Mouse (Mus musculus) midbrain, embryonic 11.5 days (tissue): ENCODE data around the gene Mipep. TPM values are rescaled to one million over a fixed set of nuclear protein-coding genes. Genes with fewer than 3 reads are reported as not detected.
A peak's percentile ranks its signal among the peaks of the same experiment; 100 is the strongest.

ENCODE experiments used
- ATAC-seq: fragments of 200-750 bp; cut with Nextera tagmentation; 2 replicates; pipeline ENCODE4 v1.8.0; 2017; ENCODE audit warnings: moderate TSS enrichment, moderate library complexity; ENCODE audit not compliant: low FRiP score
- DNase-seq: peaks from one replicate; pipeline ENCODE4 v3.0.0; 2015; ENCODE audit warnings: low spot score; ENCODE audit errors: missing footprints
- H3K27ac ChIP-seq: fragments of 300-500 bp; sonication (generic); 2 replicates; pipeline ENCODE4 v1.5.1; 2014; ENCODE audit warnings: low read depth, low read length
- H3K27me3 ChIP-seq: fragments of 300-500 bp; sonication (generic); 2 replicates; pipeline ENCODE4 v1.6.1; 2014; ENCODE audit warnings: mild to moderate bottlenecking, low read length, moderate library complexity, mixed read lengths; ENCODE audit not compliant: control insufficient read depth, insufficient read depth
- H3K36me3 ChIP-seq: fragments of 300-500 bp; sonication (generic); 2 replicates; pipeline ENCODE4 v1.6.1; 2014; ENCODE audit warnings: mild to moderate bottlenecking, low read length, moderate library complexity, mixed read lengths; ENCODE audit not compliant: control insufficient read depth, insufficient read depth
- H3K4me1 ChIP-seq: fragments of 300-500 bp; sonication (generic); 2 replicates; pipeline ENCODE4 v1.6.1; 2014; ENCODE audit warnings: low read length; ENCODE audit not compliant: control insufficient read depth, insufficient read depth
- H3K4me2 ChIP-seq: fragments of 300-500 bp; sonication (generic); 2 replicates; pipeline ENCODE4 v1.6.1; 2014; ENCODE audit warnings: mild to moderate bottlenecking, moderate library complexity
- H3K4me3 ChIP-seq: fragments of 300-500 bp; sonication (generic); 2 replicates; pipeline ENCODE4 v1.5.1; 2014; ENCODE audit warnings: low read depth, low read length
- H3K9ac ChIP-seq: fragments of 300-500 bp; sonication (generic); 2 replicates; pipeline ENCODE4 v1.6.1; 2014; ENCODE audit warnings: low read length
- H3K9me3 ChIP-seq: fragments of 300-500 bp; sonication (generic); 2 replicates; pipeline ENCODE4 v1.6.1; 2016; ENCODE audit warnings: low read length; ENCODE audit not compliant: control insufficient read depth
- WGBS: fragments of 180-500 bp; shearing (Covaris S2); extraction: QIAGEN DNeasy Blood & Tissue Kit; methylation state at CpG from one replicate; pipeline ENCODE4 v1.1.7; 2014; 5-methylcytosine and 5-hydroxymethylcytosine counted together
- polyA plus RNA-seq: library from polyadenylated mRNA; unstranded; fragments of >200 nt; fragmentation: Nextera tagmentation; extraction: Ambion mirVana; gene quantifications from 2 replicates; pipeline ENCODE4 v1.2.1, GENCODE M21; 2014

Gene Mipep
- polyA plus RNA-seq, 1 experiment from 2014 or later = 26.6 TPM

- Histone ChIP-seq H3K36me3 (peaks cover 2% of the 10 kb centered on the region; the same call in 1 of the 2 replicates), H3K27ac (no peak overlapping the region)
Measured at GRCm38 (mm10) chr14:60740507-60740906, 43.9 kb upstream of the Mipep start.

GRCm38 (mm10) chr14:60741033-60741432 is 43.3 kb upstream of the Mipep start:
- peaks cover 17% of the 10 kb centered on the region for H3K4me1 ChIP-seq
- DNase-seq = no peak
- no peaks in the 10 kb centered on the region for H3K27me3 ChIP-seq
- H3K9ac ChIP-seq = no peak overlapping the region
- H3K4me3 ChIP-seq = no peak overlapping the region
- no peak overlapping the region for H3K4me2 ChIP-seq
- WGBS = 86% methylated on average over 8 of the region's 8 CpGs
- ATAC-seq = no peak
- H3K27ac ChIP-seq = no peak overlapping the region
- peaks cover 5% of the 10 kb centered on the region for H3K36me3 ChIP-seq
- no peaks in the 10 kb centered on the region for H3K9me3 ChIP-seq

More at GRCm38 (mm10) chr14:60740507-60740906, 43.9 kb upstream of the Mipep start:
- ATAC-seq (no peak), DNase-seq (no peak)
- H3K27me3 ChIP-seq = no peaks in the 10 kb centered on the region
- WGBS = 93% methylated on average over 5 of the region's 5 CpGs
- H3K4me1 ChIP-seq = peaks cover 22% of the 10 kb centered on the region
- H3K4me2 ChIP-seq = no peak overlapping the region
- H3K9me3 ChIP-seq = no peaks in the 10 kb centered on the region
- no peak overlapping the region for H3K4me3 ChIP-seq
- no peak overlapping the region for H3K9ac ChIP-seq

DNA sequence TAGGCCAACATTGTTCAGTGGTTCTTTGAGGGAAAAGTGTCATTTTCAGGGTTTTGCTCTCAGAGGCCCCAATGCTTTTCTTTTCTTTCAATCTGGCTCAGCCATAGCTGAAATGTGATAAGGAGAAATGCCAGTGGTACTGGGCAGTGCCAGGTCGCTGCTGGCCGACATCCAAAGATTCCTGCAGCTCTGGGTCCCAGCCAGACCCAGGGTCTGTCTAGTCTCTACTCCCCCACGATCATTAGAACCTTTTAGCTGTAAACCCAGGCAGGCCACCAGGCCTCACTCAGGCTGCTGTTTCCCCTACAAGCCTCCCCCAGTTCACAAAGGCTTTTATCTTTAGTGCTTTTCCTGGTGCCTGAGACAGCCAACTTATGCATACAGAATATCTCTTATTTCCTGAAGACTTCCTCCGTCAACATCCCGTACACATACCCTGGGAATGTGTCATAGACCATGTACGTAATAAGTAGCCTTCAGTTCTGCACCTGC is 42.8 kb upstream of the Mipep start:
- WGBS = 87% methylated on average over 6 of the region's 6 CpGs
- Histone ChIP-seq H3K4me3 (no peak overlapping the region), H3K9ac (no peak overlapping the region), H3K4me1 (peaks cover 12% of the 10 kb centered on the region), H3K27me3 (no peaks in the 10 kb centered on the region), H3K4me2 (no peak overlapping the region), H3K36me3 (peaks cover 10% of the 10 kb centered on the region), H3K9me3 (no peaks in the 10 kb centered on the region), H3K27ac (no peak overlapping the region)
- no peak for ATAC-seq
- no peak for DNase-seq

DNA sequence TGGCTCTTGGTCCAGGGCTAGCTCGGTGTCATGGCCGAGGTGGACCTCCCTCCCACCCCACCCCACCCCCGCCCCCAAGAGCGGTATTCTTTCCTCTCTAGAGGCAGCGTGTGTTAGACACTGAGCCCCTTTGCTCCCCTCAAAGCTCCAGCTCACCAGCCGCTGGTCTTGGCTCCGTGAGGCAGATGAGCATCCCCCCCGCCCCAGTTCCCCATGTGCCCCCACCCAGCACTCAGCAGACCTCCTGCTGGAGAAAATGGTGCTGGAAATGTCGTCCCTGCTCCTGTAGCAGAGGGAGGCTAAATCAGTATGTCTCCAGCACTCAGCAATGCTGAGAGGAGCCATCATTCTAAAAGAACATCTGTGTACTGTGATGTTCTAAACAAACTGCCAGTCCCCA is 40.7 kb upstream of the Mipep start:
- Histone ChIP-seq H3K9ac (no peak overlapping the region), H3K9me3 (no peaks in the 10 kb centered on the region), H3K27me3 (no peaks in the 10 kb centered on the region), H3K4me3 (no peak overlapping the region), H3K4me2 (no peak overlapping the region), H3K36me3 (peaks cover 16% of the 10 kb centered on the region), H3K4me1 (no peaks in the 10 kb centered on the region), H3K27ac (no peak overlapping the region)
- DNase-seq (no peak), ATAC-seq (no peak)
- WGBS = 78% methylated on average over 9 of the region's 9 CpGs

GRCm38 (mm10) chr14:60745201-60745600 is 39.2 kb upstream of the Mipep start:
- Histone ChIP-seq H3K27me3 (no peaks in the 10 kb centered on the region), H3K4me1 (no peaks in the 10 kb centered on the region), H3K27ac (no peak overlapping the region), H3K9ac (no peak overlapping the region), H3K4me3 (no peak overlapping the region), H3K9me3 (no peaks in the 10 kb centered on the region), H3K4me2 (no peak overlapping the region), H3K36me3 (peaks cover 21% of the 10 kb centered on the region)
- ATAC-seq = no peak
- DNase-seq = no peak
- 91% methylated on average over 6 of the region's 6 CpGs for WGBS

DNA sequence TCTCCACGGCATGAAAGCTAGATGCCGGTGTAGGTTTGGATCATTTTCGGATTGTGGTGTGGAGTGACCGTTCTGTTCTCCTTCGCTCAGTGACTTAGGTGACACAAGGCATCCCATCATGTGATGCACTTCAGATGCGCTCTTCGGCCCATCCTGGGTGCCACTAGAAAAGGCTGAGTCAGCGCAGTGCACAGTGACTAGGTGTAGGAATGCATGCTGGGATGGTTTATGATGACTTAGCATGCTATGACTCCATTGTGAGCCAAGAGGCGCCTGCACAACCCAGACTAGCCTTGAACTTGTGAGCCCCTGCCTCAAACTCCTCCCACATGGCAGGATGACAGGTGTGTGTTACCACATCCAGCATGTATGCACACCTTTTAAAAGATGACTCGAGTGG is 38.2 kb upstream of the Mipep start:
- no peak overlapping the region for H3K4me2 ChIP-seq
- H3K9me3 ChIP-seq = no peaks in the 10 kb centered on the region
- no peaks in the 10 kb centered on the region for H3K27me3 ChIP-seq
- H3K4me3 ChIP-seq = no peak overlapping the region
- H3K27ac ChIP-seq = no peak overlapping the region
- no peaks in the 10 kb centered on the region for H3K4me1 ChIP-seq
- no peak overlapping the region for H3K9ac ChIP-seq
- ATAC-seq (no peak), DNase-seq (no peak)
- H3K36me3 ChIP-seq = peaks cover 23% of the 10 kb centered on the region
- 92% methylated on average over 10 of the region's 10 CpGs for WGBS

GRCm38 (mm10) chr14:60747154-60747870 is 37.1 kb upstream of the Mipep start:
- Histone ChIP-seq H3K27ac (no peak overlapping the region), H3K9me3 (no peaks in the 10 kb centered on the region), H3K9ac (no peak overlapping the region), H3K36me3 (peaks cover 29% of the 10 kb centered on the region), H3K4me3 (no peak overlapping the region), H3K27me3 (no peaks in the 10 kb centered on the region), H3K4me2 (no peak overlapping the region), H3K4me1 (no peaks in the 10 kb centered on the region)
- DNase-seq (no peak), ATAC-seq (no peak)
- 92% methylated on average over 21 of the region's 21 CpGs for WGBS

GRCm38 (mm10) chr14:60749880-60750279 is 34.5 kb upstream of the Mipep start:
- DNase-seq (peak; percentile 73), ATAC-seq (no peak)
- H3K4me3 ChIP-seq = no peak overlapping the region
- peaks cover 39% of the 10 kb centered on the region for H3K36me3 ChIP-seq
- no peak overlapping the region for H3K4me2 ChIP-seq
- no peak overlapping the region for H3K9ac ChIP-seq
- no peaks in the 10 kb centered on the region for H3K27me3 ChIP-seq
- no peak overlapping the region for H3K27ac ChIP-seq
- H3K4me1 ChIP-seq = no peaks in the 10 kb centered on the region; the same call in 1 of the 2 replicates
- 92% methylated on average over 12 of the region's 12 CpGs for WGBS
- no peaks in the 10 kb centered on the region for H3K9me3 ChIP-seq

GRCm38 (mm10) chr14:60751581-60751980 is 32.8 kb upstream of the Mipep start:
- DNase-seq (peak; percentile 23), ATAC-seq (no peak)
- Histone ChIP-seq H3K27me3 (no peaks in the 10 kb centered on the region), H3K27ac (no peak overlapping the region), H3K36me3 (peaks cover 39% of the 10 kb centered on the region), H3K4me1 (no peaks in the 10 kb centered on the region; the same call in 1 of the 2 replicates), H3K9me3 (no peaks in the 10 kb centered on the region), H3K9ac (no peak overlapping the region), H3K4me2 (no peak overlapping the region), H3K4me3 (no peak overlapping the region)
- 91% methylated on average over 16 of the region's 16 CpGs for WGBS
